Mouse (Mus musculus) urinary bladder, adult 2 months (tissue): ENCODE measurements around the gene Cenpe. TPM values are rescaled to one million over a fixed set of nuclear protein-coding genes. Genes with fewer than 3 reads are reported as not detected.

Experiments
- DNase-seq: peaks from one replicate; pipeline ENCODE4 v3.0.0; 2022; ENCODE audit warnings: low spot score
- polyA plus RNA-seq: library from polyadenylated mRNA; depleted of rRNA; stranded (reverse); fragments of >200 nt; gene quantifications from 2 replicates; pipeline ENCODE4 v1.2.3, GENCODE M21; 2012

Gene Cenpe
- polyA plus RNA-seq, 1 experiment = 0.96 TPM

GRCm38 (mm10) chr3:135280669-135281415 is 68.5 kb downstream of the Cenpe start, which contains the start of gene Bdh2:
Gene Bdh2 (plus strand): TSS chr3:135281221.
- DNase-seq = peak; percentile 26

GRCm38 (mm10) chr3:135281701-135282100 is 69.4 kb downstream of the Cenpe start:
- no peak for DNase-seq

DNA sequence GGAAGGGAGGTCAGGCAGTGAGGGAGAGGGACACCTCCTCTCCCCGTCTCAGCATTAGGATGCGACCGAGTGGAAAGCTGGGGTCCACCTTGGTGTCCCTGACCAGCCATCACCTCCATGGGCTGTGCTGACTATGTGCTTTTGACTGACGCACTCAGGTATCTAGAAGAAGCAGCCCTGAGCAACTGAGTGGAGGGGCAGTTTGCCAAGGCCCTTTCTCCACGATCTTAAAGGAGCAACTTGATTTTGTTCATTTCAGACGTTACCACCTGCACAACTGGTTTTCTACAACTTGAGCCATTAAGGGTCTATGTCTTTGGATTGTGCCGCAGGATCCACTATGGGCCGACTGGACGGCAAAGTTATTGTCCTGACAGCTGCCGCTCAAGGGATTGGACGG is 72.9 kb downstream of the Cenpe start:
- no peak for DNase-seq

- DNase-seq = no peak
Observed at GRCm38 (mm10) chr3:135285807-135286206, 73.5 kb downstream of the Cenpe start.

DNA sequence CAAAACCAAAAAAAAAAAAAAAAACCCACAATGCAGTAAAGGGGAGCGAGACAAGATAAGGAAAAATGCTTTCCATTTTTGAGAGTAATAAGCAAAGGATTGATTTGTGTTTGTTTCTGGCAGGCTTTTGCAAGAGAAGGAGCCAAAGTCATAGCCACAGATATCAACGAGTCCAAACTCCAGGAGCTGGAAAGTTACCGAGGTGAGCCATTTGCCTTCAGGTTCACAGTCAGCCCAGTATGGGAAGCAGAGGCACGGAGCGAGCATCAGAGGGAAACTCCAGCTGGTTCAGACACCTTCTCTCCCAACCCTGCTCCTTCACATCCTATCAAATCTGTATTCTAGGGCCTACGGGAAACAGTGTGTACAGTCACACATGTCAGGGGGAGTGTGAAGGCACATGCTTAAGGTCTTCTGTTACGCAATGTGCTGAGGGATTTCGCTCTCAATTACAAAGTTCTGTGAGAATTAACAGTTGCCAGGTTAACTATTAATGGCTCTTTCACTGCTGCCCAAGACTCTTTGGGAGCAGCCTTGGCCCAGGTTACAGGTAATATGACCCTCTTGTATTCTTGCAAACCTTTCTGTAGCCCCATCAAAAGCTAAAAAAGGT is 75.9 kb downstream of the Cenpe start:
- no peak for DNase-seq

- DNase-seq = no peak
Observed at GRCm38 (mm10) chr3:135289148-135289547, 76.8 kb downstream of the Cenpe start.

- DNase-seq = no peak
Observed at GRCm38 (mm10) chr3:135290249-135290894, 78.0 kb downstream of the Cenpe start.

DNA sequence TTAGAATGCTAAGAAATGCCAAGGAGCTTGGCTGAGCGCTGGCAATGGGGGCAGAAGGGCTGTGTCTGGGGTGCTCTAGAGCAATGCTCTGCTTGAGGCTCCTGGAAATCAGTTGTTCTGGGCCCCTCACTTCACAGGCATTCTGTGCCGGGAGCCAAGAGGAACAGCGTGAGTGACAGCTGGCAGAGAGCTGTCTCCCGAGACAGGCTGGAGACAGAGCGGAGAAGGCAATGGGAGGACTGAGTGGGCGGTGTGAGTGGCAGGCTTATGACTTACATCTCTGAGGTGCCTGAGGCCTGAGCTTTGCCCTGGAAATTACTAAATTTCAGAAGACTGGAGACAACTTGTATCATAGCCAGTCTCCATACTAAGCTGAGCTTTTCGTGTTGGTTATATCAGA is 81.4 kb downstream of the Cenpe start:
- peak; percentile 24 for DNase-seq

GRCm38 (mm10) chr3:135295559-135295958 is 83.2 kb downstream of the Cenpe start:
- DNase-seq = no peak

DNA sequence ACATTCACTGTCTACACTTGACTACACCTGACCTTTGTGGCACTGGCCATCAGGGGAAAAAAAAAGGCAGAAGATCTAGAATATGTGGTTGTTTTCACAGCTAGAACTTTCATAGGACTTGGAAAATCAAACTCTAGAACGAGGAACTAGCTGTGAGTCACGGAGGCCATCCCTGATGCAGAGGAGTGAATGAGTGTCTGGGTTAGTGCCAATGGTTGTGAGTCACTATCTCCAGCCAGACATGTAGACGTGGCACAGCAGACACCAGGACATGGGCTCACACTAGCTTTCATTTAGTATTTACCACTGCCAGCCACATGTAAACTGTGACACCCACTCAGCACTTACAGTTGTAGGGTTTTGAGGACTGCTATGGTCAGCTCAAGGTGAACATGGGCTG is 86.2 kb downstream of the Cenpe start:
- DNase-seq = no peak

DNA sequence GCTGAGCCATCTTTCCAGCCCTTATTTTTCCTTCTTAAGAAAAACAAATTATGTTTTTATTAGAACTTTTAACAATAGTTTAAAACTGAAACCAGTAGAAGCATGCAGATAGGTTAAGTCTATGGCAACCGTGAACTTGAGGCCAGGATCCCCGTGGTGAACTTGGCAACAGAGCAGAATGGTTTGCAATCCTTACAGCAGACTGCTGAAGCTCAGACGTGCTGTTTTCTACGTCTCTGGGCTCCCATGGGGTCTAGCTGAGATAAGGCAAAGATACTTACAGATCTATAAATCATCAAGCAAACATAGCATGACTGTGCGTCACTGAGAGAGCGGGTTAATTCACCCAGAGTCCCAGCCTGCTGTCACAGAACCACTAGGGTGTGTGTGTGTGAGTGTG is 87.7 kb downstream of the Cenpe start:
- no peak for DNase-seq

DNA sequence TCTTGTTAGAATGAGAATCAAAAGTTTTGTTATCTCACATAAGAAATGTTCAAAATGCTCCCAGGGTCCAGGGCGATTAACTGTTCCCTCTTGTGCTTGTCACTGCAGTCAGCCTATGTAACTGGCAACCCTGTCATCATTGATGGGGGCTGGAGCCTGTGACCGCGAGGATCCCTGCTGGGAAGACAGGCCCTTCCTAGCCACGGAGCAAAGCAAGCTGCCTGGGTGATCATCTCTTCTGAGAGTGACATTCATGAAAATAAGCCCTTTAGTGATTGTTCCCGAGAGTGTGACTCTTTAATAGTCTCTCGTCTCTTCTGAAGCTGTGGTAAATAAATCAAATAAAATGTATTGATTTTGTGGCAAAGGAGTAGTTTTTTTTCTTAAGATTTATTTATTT is 91.7 kb downstream of the Cenpe start:
- no peak for DNase-seq

- DNase-seq = no peak
Observed at GRCm38 (mm10) chr3:135304566-135304965, 92.2 kb downstream of the Cenpe start.

DNA sequence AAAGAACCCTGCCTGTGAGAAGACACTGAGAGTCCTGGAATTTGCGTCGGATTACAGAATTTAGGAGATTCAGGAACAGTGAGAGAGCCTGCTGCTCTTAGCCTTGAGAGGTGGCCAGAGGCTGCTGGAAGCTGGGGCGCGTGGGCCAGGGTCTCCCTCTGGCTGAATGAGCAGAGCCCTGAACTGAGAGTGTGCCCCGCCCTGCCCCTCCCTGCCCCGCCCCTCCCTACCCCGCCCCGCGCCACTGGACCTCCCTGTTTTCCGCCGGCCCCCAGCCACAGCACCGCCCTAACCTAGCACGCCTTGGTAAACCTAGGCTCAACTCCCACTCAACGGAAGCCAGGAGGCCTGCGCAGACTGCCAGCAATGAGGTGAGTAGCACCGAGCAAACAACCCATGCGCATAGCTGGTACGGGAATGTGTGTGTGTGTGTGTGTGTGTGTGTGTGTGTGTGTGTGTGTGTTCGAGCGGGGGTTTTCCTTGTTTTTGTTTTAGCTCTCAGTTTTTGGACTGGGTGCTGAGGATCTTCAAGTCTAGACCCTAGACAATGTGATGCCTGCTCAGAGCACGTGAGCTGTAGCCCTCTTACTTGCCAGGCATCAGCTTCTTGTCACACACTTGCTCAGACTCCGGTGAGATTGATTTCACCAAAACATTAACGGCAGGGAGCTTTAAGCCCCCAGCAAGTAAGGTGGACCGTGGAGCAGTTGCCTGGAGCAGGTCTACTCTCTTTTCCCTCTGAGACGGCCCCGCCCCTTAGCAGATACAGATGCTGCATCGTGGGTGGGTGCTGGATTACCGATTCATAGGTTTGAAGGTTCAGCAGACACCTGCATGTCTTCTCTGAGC is 95.3 kb downstream of the Cenpe start, which contains the start of gene Slc9b2:
Gene Slc9b2, plus strand, starts transcription at position 290 of the 849 bp plus-strand sequence.
- DNase-seq = no peak

GRCm38 (mm10) chr3:135312916-135313491 is 100.7 kb downstream of the Cenpe start:
- DNase-seq = no peak

DNA sequence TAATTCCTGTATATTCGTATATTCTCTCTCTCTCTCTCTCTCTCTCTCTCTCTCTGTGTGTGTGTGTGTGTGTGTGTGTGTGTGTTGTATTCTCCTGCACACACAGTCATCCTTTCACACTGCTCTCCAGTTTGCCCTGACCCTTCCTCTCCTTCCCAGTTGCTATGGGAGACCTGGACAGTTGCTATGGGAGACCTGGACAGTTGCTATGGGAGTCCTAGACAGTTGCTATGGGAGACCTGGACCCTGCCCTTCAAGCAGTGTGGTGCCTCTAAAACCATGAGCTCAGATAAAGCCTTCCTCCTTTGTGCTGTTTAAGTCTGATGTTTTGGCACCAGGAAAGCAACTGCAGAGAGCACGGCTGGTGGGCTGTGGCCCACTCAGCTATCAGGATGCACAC is 101.4 kb downstream of the Cenpe start:
- no peak for DNase-seq

DNA sequence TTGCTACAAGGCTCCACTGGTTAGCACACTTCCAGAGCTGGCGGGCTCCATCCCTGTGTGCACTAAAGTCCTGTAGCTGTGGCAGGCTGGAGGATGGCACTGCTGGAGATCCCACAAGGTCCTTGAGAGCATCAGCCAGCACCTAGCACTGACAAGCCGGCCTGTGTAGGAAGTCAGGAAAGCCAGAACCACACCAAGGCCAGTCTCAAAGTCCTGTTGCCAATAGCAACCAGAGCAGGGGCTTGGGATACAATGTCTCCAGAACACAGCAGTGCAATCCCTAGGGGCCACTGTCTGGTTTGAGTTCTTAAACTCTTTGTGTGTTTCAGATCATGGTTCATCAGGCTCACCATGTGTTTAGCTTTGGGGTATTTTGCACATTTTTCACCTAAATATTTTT is 102.5 kb downstream of the Cenpe start:
- no peak for DNase-seq

GRCm38 (mm10) chr3:135315720-135316425 is 103.5 kb downstream of the Cenpe start:
- no peak for DNase-seq

DNA sequence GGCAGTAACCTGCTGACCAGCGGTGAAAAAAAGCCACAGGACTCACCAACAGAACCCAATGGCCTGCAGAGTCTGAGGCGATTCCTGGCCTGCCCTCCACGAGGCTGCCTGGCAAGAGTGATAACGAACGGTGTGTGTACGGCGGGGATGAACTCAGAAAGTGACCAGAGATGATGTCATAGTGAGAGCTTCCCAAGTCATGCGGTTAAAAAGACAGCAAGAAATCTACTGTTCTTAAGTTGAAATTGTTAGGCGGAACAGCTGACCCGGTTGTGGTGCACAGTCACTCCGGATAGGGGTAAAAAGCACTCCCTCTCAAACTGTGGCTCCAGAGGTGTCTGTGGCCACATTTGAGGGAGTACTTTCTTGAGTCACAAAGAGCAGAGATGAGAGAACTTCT is 106.0 kb downstream of the Cenpe start:
- no peak for DNase-seq
